8 mouse cellular contexts compared by ENCODE assay signal in genomic region chr2:26021561-26022257, GRCm38 (mm10). TPM values are rescaled to one million over a fixed set of nuclear protein-coding genes. Genes with fewer than 3 reads are reported as not detected.
A peak's percentile ranks its signal among the peaks of the same experiment; 100 is the strongest.
DNase-seq lines count a peak whose midpoint lies in the region; ATAC-seq and TF ChIP-seq lines count a peak whose summit lies in the region.

Ubac1 (minus strand) TSS chr2:26021747.

- peak within 1 kb of the TSS; percentile 85 for H3K4me3 ChIP-seq in forebrain, embryonic 10.5 days
- H3K4me3 ChIP-seq in heart, embryonic 15.5 days, result peak within 1 kb of the TSS; percentile 91
- H3K4me3 ChIP-seq in liver, embryonic 14.5 days (ENCODE audit: insufficient read depth in 1 of 2, low read depth in 2 of 2, low read length in 2 of 2), result peak within 1 kb of the TSS; percentile 94 to 98
- peak within 1 kb of the TSS; percentile 79 for H3K4me3 ChIP-seq in neural tube, embryonic 11.5 days (ENCODE audit: low read depth, low read length)
- H3K4me3 ChIP-seq in stomach, postnatal 0 days (ENCODE audit: low read depth, low read length), result peak within 1 kb of the TSS; percentile 79

- peak within 1 kb of the TSS; percentile 86 for H3K27ac ChIP-seq in forebrain, embryonic 10.5 days
- H3K27ac ChIP-seq in heart, embryonic 15.5 days, result peak within 1 kb of the TSS; percentile 97
- H3K27ac ChIP-seq in liver, embryonic 14.5 days, result peak within 1 kb of the TSS; percentile 99
- peak within 1 kb of the TSS; percentile 70; the same call in 1 of the 2 replicates for H3K27ac ChIP-seq in neural tube, embryonic 11.5 days (ENCODE audit: low read depth, low read length)
- peak within 1 kb of the TSS; percentile 91 for H3K27ac ChIP-seq in stomach, postnatal 0 days (replicated peaks)

- peaks cover 20% of the 10 kb centered on the region for H3K4me1 ChIP-seq in forebrain, embryonic 10.5 days
- H3K4me1 ChIP-seq in heart, embryonic 15.5 days (replicated peaks), result peaks cover 35% of the 10 kb centered on the region
- H3K4me1 ChIP-seq in liver, embryonic 14.5 days (replicated peaks; ENCODE audit: control insufficient read depth in 2 of 2, insufficient read depth in 2 of 2, low read length in 1 of 2), result peaks cover 21 to 34% of the 10 kb centered on the region in 2 experiments
- H3K4me1 ChIP-seq in neural tube, embryonic 11.5 days (ENCODE audit: control insufficient read depth, insufficient read depth, low read length), result peaks cover 10% of the 10 kb centered on the region
- peaks cover 8% of the 10 kb centered on the region; the same call in 1 of the 2 replicates for H3K4me1 ChIP-seq in stomach, postnatal 0 days (replicated peaks; ENCODE audit: control insufficient read depth, insufficient read depth)

- peak within 1 kb of the TSS; percentile 82 for H3K9ac ChIP-seq in heart, embryonic 15.5 days
- peak within 1 kb of the TSS; percentile 93 for H3K9ac ChIP-seq in liver, embryonic 14.5 days (replicated peaks)
- peak within 1 kb of the TSS; percentile 52 for H3K9ac ChIP-seq in neural tube, embryonic 11.5 days (ENCODE audit: low read length)
- H3K9ac ChIP-seq in stomach, postnatal 0 days (ENCODE audit: low read length), result peak within 1 kb of the TSS; percentile 77

- peak; percentile 2; the same call in 1 of the 2 replicates for TF ChIP-seq CTCF in liver, embryonic 14.5 days (IDR thresholded peaks at IDR 0.05; ENCODE audit: low read depth)
- TF ChIP-seq CTCF in stomach, postnatal 0 days (IDR thresholded peaks at IDR 0.05; ENCODE audit: low read depth), result no peak; the same call in 1 of the 2 replicates

- peak; percentile 94 for ATAC-seq in heart, embryonic 15.5 days (replicated peaks; ENCODE audit: insufficient number of reproducible peaks, insufficient read depth, low FRiP score, low read depth)
- ATAC-seq in liver, embryonic 14.5 days (ENCODE audit: insufficient read depth), result peak; percentile 86
- peak; percentile 93 for ATAC-seq in neural tube, embryonic 11.5 days (ENCODE audit: insufficient read depth, low FRiP score, low TSS enrichment)
- ATAC-seq in stomach, postnatal 0 days (ENCODE audit: low FRiP score, low TSS enrichment), result peak; percentile 94

- peak within 1 kb of the TSS; percentile 84 for H3K4me2 ChIP-seq in heart, embryonic 15.5 days
- peak within 1 kb of the TSS; percentile 100 for H3K4me2 ChIP-seq in liver, embryonic 14.5 days (ENCODE audit: low read depth)
- peak within 1 kb of the TSS; percentile 58 for H3K4me2 ChIP-seq in neural tube, embryonic 11.5 days (ENCODE audit: low read depth)
- H3K4me2 ChIP-seq in stomach, postnatal 0 days (replicated peaks; ENCODE audit: low read depth), result peak within 1 kb of the TSS; percentile 82

- DNase-seq in CD8-positive naive resting alpha-beta T cell, adult 2 months (ENCODE audit: low read depth in 2 of 2, low spot score in 2 of 2), result peak; percentile 78 to 83
- DNase-seq in c-Kit-positive CD71-negative TER-119-negative erythroid progenitor cells, embryonic 14.5 days (ENCODE audit: low read depth), result peak; percentile 65
- DNase-seq in forebrain, embryonic 10.5 days (ENCODE audit: extremely low spot score, low spot score), result peak; percentile 92
- DNase-seq in kidney, postnatal 25 days, result peak; percentile 89 to 97
- peak; percentile 80 to 84 (median 82) for DNase-seq in liver, embryonic 14.5 days (ENCODE audit: low read depth in 3 of 3, low spot score in 3 of 3)
- peak; percentile 92 for DNase-seq in neural tube, embryonic 11.5 days (ENCODE audit: low spot score)
- DNase-seq in stomach, postnatal 0 days (ENCODE audit: low spot score), result peak; percentile 92

- no peaks in the 10 kb centered on the region for H3K27me3 ChIP-seq in forebrain, embryonic 10.5 days (ENCODE audit: poor library complexity, severe bottlenecking)
- no peaks in the 10 kb centered on the region for H3K27me3 ChIP-seq in heart, embryonic 15.5 days
- no peaks in the 10 kb centered on the region for H3K27me3 ChIP-seq in liver, embryonic 14.5 days (ENCODE audit: control insufficient read depth, insufficient read depth, low read length)
- H3K27me3 ChIP-seq in neural tube, embryonic 11.5 days (ENCODE audit: control insufficient read depth, insufficient read depth, low read length), result no peaks in the 10 kb centered on the region
- H3K27me3 ChIP-seq in stomach, postnatal 0 days (ENCODE audit: control insufficient read depth, insufficient read depth, low read length), result no peaks in the 10 kb centered on the region

- no peak; the same call in none of the 2 replicates for TF ChIP-seq EP300 in liver, embryonic 14.5 days (IDR thresholded peaks at IDR 0.05; ENCODE audit: low read depth)
- no peak for TF ChIP-seq EP300 in stomach, postnatal 0 days (optimal IDR thresholded peaks at IDR 0.05)

- no peaks in the 10 kb centered on the region for H3K36me3 ChIP-seq in forebrain, embryonic 10.5 days (replicated peaks)
- no peaks in the 10 kb centered on the region for H3K36me3 ChIP-seq in heart, embryonic 15.5 days
- H3K36me3 ChIP-seq in liver, embryonic 14.5 days (replicated peaks; ENCODE audit: control insufficient read depth, insufficient read depth, low read depth), result peaks cover 21% of the 10 kb centered on the region
- no peaks in the 10 kb centered on the region for H3K36me3 ChIP-seq in neural tube, embryonic 11.5 days (ENCODE audit: control insufficient read depth, insufficient read depth, low read length)
- no peaks in the 10 kb centered on the region for H3K36me3 ChIP-seq in stomach, postnatal 0 days (ENCODE audit: control insufficient read depth, insufficient read depth, low read length)

- no peaks in the 10 kb centered on the region for H3K9me3 ChIP-seq in forebrain, embryonic 10.5 days
- H3K9me3 ChIP-seq in heart, embryonic 15.5 days (replicated peaks), result no peaks in the 10 kb centered on the region
- H3K9me3 ChIP-seq in liver, embryonic 14.5 days (ENCODE audit: control insufficient read depth, low read length), result no peaks in the 10 kb centered on the region
- no peaks in the 10 kb centered on the region for H3K9me3 ChIP-seq in neural tube, embryonic 11.5 days (ENCODE audit: control insufficient read depth, low read length)
- no peaks in the 10 kb centered on the region for H3K9me3 ChIP-seq in stomach, postnatal 0 days (ENCODE audit: control insufficient read depth, low read length)

- 7% methylated on average over 50 of the region's 50 CpGs for WGBS in forebrain, embryonic 10.5 days
- 5% methylated on average over 50 of the region's 50 CpGs for WGBS in heart, embryonic 15.5 days
- WGBS in liver, embryonic 14.5 days (ENCODE audit: insufficient replicate concordance), result 6% methylated on average over 50 of the region's 50 CpGs
- WGBS in neural tube, embryonic 11.5 days, result 7% methylated on average over 49 of the region's 50 CpGs
- WGBS in stomach, postnatal 0 days, result 5% methylated on average over 38 of the region's 50 CpGs

RNA-seq across cellular contexts. Expression of gene Ubac1, which starts in this region (rescaled TPM):
- 85.3 and 86.2 TPM in 2 replicates for polyA plus RNA-seq in forebrain, embryonic 10.5 days (2016; fragmentation: Nextera tagmentation; extraction: Ambion mirVana)
- polyA plus RNA-seq in heart, embryonic 15.5 days (2015; fragmentation: Nextera tagmentation; extraction: Ambion mirVana), result 105 and 107 TPM in 2 replicates
- 259 and 320 TPM in 2 replicates for polyA plus RNA-seq in liver, embryonic 14.5 days (2012; rRNA removed)
- 504 and 526 TPM in 2 replicates for polyA plus RNA-seq in liver, embryonic 14.5 days (2014; fragmentation: Nextera tagmentation; extraction: Ambion mirVana)
- 107 and 114 TPM in 2 replicates for polyA plus RNA-seq in neural tube, embryonic 11.5 days (2014; fragmentation: Nextera tagmentation; extraction: Ambion mirVana)
- 47.7 and 49.1 TPM in 2 replicates for polyA plus RNA-seq in stomach, postnatal 0 days (2015; fragmentation: Nextera tagmentation; extraction: Ambion mirVana)

Comparison
In these comparisons a context has a peak if more than half of its experiments do, and no peak if none do; other contexts are left out.
1. Peak in every context shown above with its lines: DNase-seq, ATAC-seq, H3K4me3 ChIP-seq and H3K27ac ChIP-seq.